Mouse (Mus musculus) liver, embryonic 16.5 days (tissue): Measurements from ENCODE around the gene Atxn1. TPM values are rescaled to one million over a fixed set of nuclear protein-coding genes. Genes with fewer than 3 reads are reported as not detected.

ENCODE experiments used
- ATAC-seq: fragments of 200-750 bp; cut with Nextera tagmentation; 2 replicates; pipeline ENCODE4 v1.8.0; 2017; ENCODE audit warnings: low read depth, mild to moderate bottlenecking, moderate number of reproducible peaks, moderate library complexity
- H3K27ac ChIP-seq: fragments of 300-500 bp; sonication (generic); 2 replicates; pipeline ENCODE4 v1.5.1; 2014; ENCODE audit warnings: mild to moderate bottlenecking, low read length
- H3K27me3 ChIP-seq: fragments of 300-500 bp; sonication (generic); 2 replicates; pipeline ENCODE4 v1.6.1; 2014; ENCODE audit warnings: low read depth, low read length, mixed read lengths; ENCODE audit not compliant: control insufficient read depth, insufficient read depth
- H3K36me3 ChIP-seq: fragments of 300-500 bp; sonication (generic); 2 replicates; pipeline ENCODE4 v1.6.1; 2014; ENCODE audit warnings: mild to moderate bottlenecking; ENCODE audit not compliant: control insufficient read depth, insufficient read depth
- H3K4me1 ChIP-seq: fragments of 300-500 bp; sonication (generic); 2 replicates; pipeline ENCODE4 v1.6.1; 2014; ENCODE audit warnings: low read depth, low read length, mixed read lengths; ENCODE audit not compliant: control insufficient read depth
- H3K4me2 ChIP-seq: fragments of 300-500 bp; sonication (generic); 2 replicates; pipeline ENCODE4 v1.6.1; 2014; ENCODE audit warnings: low read depth, low read length, mixed read lengths
- H3K4me3 ChIP-seq: fragments of 300-500 bp; sonication (generic); 2 replicates; pipeline ENCODE4 v1.5.1; 2014; ENCODE audit warnings: low read depth, mild to moderate bottlenecking, low read length
- H3K9ac ChIP-seq: fragments of 300-500 bp; sonication (generic); 2 replicates; pipeline ENCODE4 v1.6.1; 2014; ENCODE audit warnings: low read depth, low read length
- H3K9me3 ChIP-seq: fragments of 300-500 bp; sonication (generic); replicated peaks from 2 replicates; pipeline ENCODE4 v1.6.1; 2016; ENCODE audit warnings: low read length; ENCODE audit not compliant: control insufficient read depth
- WGBS: fragments of 180-500 bp; shearing (Covaris S2); extraction: QIAGEN DNeasy Blood & Tissue Kit; methylation state at CpG from one replicate; pipeline ENCODE4 v1.1.7; 2014; ENCODE audit not compliant: insufficient replicate concordance; 5-methylcytosine and 5-hydroxymethylcytosine counted together
- polyA plus RNA-seq: library from polyadenylated mRNA; unstranded; fragments of >200 nt; fragmentation: Nextera tagmentation; extraction: Ambion mirVana; gene quantifications from 2 replicates; pipeline ENCODE4 v1.2.1, GENCODE M21; 2015

Gene Atxn1
- polyA plus RNA-seq, 1 experiment from 2014 or later: 3.2 TPM

DNA sequence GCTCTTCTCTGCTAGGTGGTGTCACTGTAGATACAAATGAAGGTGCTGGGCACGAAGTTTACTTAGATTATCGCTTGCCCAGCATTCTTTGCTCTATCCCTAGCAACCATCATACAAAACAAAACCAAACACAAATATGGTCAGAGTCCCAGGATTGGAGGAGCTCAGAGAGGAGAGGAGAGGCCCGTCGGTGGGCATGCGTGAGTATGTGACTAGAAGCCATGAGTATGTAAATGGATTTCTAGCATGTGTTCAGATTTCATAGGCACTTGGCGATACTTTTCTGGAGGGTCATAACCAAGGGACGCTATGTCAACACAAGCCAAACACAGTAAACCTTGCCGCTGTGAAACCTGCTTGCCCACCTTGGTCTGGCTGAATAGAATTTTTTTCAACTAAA, 107.4 kb downstream of the Atxn1 start:
- Histone ChIP-seq H3K4me3 (no peak overlapping the region), H3K4me1 (peaks cover 32% of the 10 kb centered on the region), H3K4me2 (no peak overlapping the region), H3K9ac (no peak overlapping the region), H3K36me3 (no peaks in the 10 kb centered on the region), H3K27ac (no peak overlapping the region), H3K27me3 (no peaks in the 10 kb centered on the region), H3K9me3 (no peaks in the 10 kb centered on the region)
- ATAC-seq: no peak
- WGBS: 87% methylated on average over 8 of the region's 8 CpGs

DNA sequence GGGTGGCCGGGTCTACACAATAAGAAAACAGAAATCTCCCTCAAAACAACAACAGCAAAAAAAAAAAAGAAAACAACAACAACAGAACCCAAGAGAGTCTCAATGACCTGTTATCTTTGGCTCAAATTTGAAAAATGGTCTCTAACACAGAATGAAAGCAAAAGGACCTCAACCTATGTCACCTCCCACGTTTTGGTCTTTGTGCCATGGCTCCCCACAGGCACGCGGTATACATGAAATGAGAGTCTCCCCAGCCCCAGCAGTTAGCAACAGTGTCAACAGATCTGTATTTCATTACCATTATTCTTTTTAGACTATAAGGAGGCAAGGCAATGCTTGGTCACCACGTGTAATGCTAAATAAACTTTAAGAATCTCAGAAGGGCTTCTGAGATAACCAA, 110.3 kb downstream of the Atxn1 start:
- no peaks in the 10 kb centered on the region for H3K9me3 ChIP-seq
- 76% methylated on average over 5 of the region's 5 CpGs for WGBS

DNA sequence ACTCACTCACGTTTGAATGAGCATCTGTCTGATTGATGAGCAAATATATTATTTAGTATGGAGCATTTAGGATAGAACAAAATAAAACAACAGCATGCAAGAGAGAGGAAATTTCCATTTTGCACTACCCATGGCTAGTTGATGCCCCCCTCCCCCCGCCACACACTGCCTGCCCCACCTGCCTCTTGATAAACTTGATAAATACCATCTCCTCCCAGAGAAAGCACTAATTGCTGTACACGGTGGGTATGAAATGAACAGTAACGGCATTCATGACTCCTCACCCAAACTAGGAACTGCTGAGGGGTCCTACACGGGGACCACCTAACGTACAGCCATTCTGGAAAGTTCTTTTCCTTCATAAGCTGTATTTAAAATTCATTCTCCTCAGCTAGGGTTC, 111.1 kb downstream of the Atxn1 start:
- Histone ChIP-seq H3K9me3 (no peaks in the 10 kb centered on the region), H3K4me2 (peak overlapping the region; percentile 27), H3K4me1 (peaks cover 49% of the 10 kb centered on the region), H3K27me3 (no peaks in the 10 kb centered on the region), H3K4me3 (no peak overlapping the region), H3K27ac (peak overlapping the region; percentile 41), H3K9ac (no peak overlapping the region), H3K36me3 (no peaks in the 10 kb centered on the region)
- no peak for ATAC-seq
- 44% methylated on average over 6 of the region's 6 CpGs for WGBS

More for the DNA sequence above, 110.3 kb downstream of the Atxn1 start:
- no peak for ATAC-seq
- Histone ChIP-seq H3K4me3 (no peak overlapping the region), H3K27ac (no peak overlapping the region; the same call in 1 of the 2 replicates), H3K4me2 (no peak overlapping the region), H3K4me1 (peaks cover 50% of the 10 kb centered on the region), H3K27me3 (no peaks in the 10 kb centered on the region), H3K36me3 (no peaks in the 10 kb centered on the region), H3K9ac (no peak overlapping the region)

DNA sequence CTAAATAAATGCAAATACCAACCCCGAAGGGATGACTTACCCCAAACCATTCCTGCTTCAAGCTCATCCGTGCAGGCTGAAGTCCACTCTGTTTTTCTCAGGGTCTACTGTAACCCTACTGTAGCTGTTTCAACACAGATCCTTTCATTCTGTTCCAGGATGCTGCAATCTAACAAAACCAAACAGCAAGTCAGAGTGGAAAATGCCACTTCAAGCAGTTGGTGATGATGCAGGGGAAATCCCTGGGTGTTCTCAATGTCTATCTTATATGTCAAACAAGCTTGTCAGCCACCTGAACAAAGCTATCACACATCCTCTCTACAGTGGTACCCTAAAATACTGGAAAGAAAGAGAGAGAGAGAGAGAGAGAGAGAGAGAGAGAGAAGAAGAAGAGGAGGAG, 112.5 kb downstream of the Atxn1 start:
- Histone ChIP-seq H3K4me2 (no peak overlapping the region), H3K36me3 (no peaks in the 10 kb centered on the region), H3K9ac (no peak overlapping the region), H3K27me3 (no peaks in the 10 kb centered on the region), H3K4me1 (peaks cover 51% of the 10 kb centered on the region), H3K4me3 (no peak overlapping the region), H3K9me3 (no peaks in the 10 kb centered on the region), H3K27ac (peak overlapping the region; percentile 38; the same call in 1 of the 2 replicates)
- 79% methylated on average over 2 of the region's 2 CpGs for WGBS
- no peak for ATAC-seq

DNA sequence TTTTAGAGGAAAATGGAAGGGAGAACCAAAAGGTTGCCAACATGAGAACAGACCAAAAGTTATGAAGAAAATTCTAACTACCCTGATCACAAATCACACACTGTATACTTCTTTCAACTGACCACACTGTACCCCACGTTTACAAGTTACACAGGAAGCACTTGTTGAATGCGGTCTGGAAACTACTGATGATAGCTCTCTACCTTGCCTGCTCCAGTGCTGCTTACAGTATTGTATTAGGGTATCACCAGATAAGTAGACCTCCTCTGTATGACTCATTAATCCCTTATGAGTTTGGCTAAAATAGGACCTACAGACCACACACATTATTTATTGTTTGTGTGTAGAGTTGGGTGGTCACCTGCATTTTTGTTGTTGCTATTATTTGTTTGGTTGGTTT, 113.1 kb downstream of the Atxn1 start:
- Histone ChIP-seq H3K4me1 (peaks cover 51% of the 10 kb centered on the region), H3K4me3 (no peak overlapping the region), H3K9me3 (no peaks in the 10 kb centered on the region), H3K4me2 (no peak overlapping the region), H3K36me3 (no peaks in the 10 kb centered on the region), H3K9ac (no peak overlapping the region), H3K27me3 (no peaks in the 10 kb centered on the region), H3K27ac (0 out of 2 replicates have a peak overlapping the region, but pooled peaks have one; percentile 90)
- no peak for ATAC-seq
- 52% methylated on average over 2 of the region's 2 CpGs for WGBS

DNA sequence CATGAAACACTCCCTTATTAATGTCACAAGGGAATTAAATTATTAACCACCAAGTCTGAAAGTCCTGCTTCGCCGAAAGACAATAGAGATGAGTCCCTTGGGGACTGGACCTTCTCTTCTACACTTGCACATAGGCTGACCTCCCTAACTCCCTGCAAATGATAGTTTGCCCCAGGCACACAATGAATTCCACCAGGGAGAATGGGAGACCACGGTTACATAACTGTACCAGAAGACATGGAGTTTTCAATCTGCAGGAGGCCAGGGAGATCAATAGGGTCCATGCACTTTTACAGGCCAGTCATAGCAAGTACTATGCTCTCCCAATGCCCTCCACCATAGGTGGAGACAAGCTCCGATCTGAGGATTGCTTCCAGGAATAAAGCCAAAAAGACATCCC, 113.7 kb downstream of the Atxn1 start:
- no peak overlapping the region for H3K4me2 ChIP-seq
- ATAC-seq: no peak
- no peaks in the 10 kb centered on the region for H3K27me3 ChIP-seq
- H3K9me3 ChIP-seq: no peaks in the 10 kb centered on the region
- no peak overlapping the region for H3K9ac ChIP-seq
- H3K36me3 ChIP-seq: no peaks in the 10 kb centered on the region
- peak overlapping the region; percentile 90; the same call in 1 of the 2 replicates for H3K27ac ChIP-seq
- WGBS: 69% methylated on average over 4 of the region's 4 CpGs
- H3K4me1 ChIP-seq: peaks cover 51% of the 10 kb centered on the region
- H3K4me3 ChIP-seq: no peak overlapping the region

DNA sequence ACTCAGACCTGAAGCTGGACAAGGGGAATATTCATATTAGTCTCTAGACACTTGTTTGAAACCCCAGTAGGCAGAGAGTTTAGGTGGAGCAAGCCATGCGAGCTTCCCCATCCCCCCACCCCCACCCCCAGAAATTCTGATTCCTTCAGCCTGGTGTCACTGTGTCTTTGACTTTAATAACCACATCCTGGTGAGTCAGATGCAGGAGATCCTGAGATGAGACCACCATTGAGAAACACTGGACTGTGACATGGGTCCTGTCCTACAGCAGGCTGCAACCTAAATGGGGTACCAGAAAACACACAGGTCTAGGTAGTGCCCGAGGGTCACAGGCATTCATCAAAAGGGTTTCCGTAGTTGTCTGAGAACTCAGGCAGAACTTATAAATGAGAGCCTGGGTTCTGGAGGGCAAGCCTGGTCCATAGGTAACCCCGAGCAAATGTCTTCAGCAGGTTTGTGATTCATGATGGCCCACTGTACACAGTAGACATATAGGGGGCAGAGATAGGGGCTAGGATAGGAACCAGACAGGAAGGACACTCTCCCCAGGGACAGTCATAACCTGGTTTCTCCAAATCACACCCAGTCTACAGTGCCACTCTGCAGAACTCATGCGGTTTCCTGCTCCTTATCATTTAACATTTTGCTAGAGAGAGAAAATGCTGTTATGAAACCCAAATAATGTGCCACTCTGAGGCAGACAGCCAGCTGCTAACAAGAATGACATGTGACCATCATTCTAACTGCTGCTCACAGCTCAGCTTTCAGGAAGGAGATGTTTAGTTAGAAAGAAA, 114.4 kb downstream of the Atxn1 start:
- peak overlapping the region; percentile 90 for H3K27ac ChIP-seq

DNA sequence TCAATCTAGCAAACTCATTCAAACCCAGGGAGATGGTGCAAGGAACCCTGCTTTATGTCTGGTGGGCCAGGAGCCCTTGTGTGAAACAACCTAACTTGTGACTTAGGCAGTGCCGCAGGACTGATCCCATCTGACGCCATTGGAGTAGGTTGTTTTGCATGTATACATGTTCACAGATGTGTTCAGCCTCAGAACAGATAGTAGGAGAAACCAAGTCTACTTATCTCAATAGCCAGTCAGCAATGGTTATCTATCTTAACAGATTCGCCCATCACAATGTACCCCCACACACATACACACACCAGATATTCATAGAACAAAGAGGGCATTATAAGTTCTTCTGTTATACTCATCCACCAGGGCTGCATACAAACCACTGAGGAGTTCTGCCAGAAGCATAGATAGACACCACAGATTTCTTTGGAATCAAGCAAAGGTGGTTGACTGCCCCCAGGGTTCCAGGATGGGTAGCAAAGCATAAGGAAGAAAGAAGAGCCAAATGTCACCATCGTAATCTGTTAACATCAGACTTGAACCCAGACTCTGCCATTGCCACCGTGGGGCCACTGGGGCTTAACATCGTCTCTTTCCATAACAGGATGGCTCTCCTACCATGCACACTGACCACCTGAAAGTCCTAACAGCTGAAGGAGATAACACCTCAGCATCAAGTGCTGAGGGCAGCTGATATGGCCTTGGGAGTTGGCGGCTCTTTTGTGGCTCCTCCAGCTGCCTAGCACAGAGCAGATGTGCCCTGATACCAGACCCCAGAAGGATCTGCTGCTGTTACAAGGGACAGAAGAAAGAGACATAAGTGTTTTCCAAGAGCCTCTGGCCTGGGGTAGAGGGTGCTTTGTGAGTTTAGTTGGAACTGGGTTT, 115.4 kb downstream of the Atxn1 start:
- 28% methylated on average over 7 of the region's 7 CpGs for WGBS
- Histone ChIP-seq H3K4me1 (peaks cover 46% of the 10 kb centered on the region), H3K9ac (0 out of 2 replicates have a peak overlapping the region, but pooled peaks have one; percentile 2), H3K4me2 (peak overlapping the region; percentile 61), H3K36me3 (no peaks in the 10 kb centered on the region), H3K27me3 (no peaks in the 10 kb centered on the region), H3K27ac (peak overlapping the region; percentile 90), H3K4me3 (peak overlapping the region; percentile 8), H3K9me3 (no peaks in the 10 kb centered on the region)
- peak; percentile 92 for ATAC-seq

More for the DNA sequence above, 114.4 kb downstream of the Atxn1 start:
- Histone ChIP-seq H3K27me3 (no peaks in the 10 kb centered on the region), H3K4me3 (no peak overlapping the region), H3K9me3 (no peaks in the 10 kb centered on the region), H3K36me3 (no peaks in the 10 kb centered on the region), H3K4me2 (peak overlapping the region; percentile 61), H3K4me1 (peaks cover 51% of the 10 kb centered on the region), H3K9ac (no peak overlapping the region)
- WGBS: 37% methylated on average over 5 of the region's 5 CpGs
- ATAC-seq: no peak
